Mouse (Mus musculus) kidney, adult 2 months (tissue): Measurements from ENCODE around the gene Rest.

ENCODE experiments used
- CTCF ChIP-seq: fragments of 200-500 bp; conservative IDR thresholded peaks from 2 replicates; pipeline ENCODE4 v1.5.1; 2011; ENCODE audit warnings: low read depth, mild to moderate bottlenecking, control low read depth, low read length, moderate library complexity, mixed read lengths; ENCODE audit not compliant: insufficient read depth, insufficient read length
- POLR2A ChIP-seq: fragments of 200-500 bp; IDR thresholded peaks from one replicate; pipeline ENCODE4 v1.6.1; 2011; ENCODE audit warnings: low read depth, low read length, control low read depth

GRCm38 (mm10) chr5:77245463-77245786 lies 19.9 kb upstream of the Rest start:
- TF ChIP-seq POLR2A (no peak), CTCF (no peak)
